Mouse (Mus musculus): Measurements from ENCODE around the gene Trim28. TPM values are rescaled to one million over a fixed set of nuclear protein-coding genes. Genes with fewer than 3 reads are reported as not detected.

The Trim28 gene
- polyA plus RNA-seq, 1 experiment from 2014 or later = 376 TPM

DNA sequence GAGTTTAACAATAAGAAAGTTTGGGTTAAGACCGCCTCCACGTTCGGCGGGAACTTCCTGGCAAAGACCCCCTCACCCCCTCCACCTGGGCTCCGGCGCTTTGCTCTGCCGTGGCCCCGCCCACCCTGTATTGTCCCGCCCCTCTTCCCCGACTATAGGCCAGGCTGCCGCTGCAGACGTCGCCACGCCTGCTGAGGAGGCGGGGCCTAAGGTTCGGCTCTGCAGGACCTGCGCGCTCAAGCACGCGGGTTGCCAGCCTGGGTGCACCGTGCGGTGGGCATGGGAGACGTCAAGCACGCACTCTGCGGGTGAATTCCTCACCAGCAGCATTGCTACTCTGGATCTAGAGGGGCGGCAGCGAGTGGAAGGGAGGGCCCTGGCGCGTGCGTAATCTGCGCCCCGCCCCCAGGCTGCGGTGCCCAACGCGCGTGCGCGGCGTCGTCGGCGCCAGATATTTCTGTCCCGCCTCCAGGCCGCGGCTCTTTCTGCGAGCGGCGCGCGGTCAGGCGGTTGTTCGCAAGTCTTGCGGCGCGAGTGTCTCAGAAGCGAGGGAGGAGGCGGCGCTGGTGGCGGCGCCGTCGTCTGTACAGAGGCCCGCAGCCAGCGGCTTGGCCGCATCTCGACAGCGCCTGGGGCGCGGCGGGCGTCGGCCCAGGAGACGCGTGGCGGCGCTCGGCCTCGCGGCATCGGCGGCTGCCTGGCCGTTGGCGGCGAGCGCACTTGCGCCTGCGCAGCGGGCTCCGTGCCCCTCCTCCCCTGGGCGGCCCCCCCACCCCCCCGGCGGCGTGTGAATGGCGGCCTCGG lies 25.2 kb downstream of the Trim28 start:
- peak overlapping the region; percentile 91 for H3K9ac ChIP-seq (replicated peaks)
- H3K4me2 ChIP-seq (replicated peaks) = peak overlapping the region; percentile 97
- ATAC-seq (ENCODE audit: low FRiP score, low read depth) = peak; percentile 86
- H3K27me3 ChIP-seq = no peaks in the 10 kb centered on the region
- H3K4me1 ChIP-seq = peaks cover 28% of the 10 kb centered on the region
- peak overlapping the region; percentile 98 for H3K27ac ChIP-seq (replicated peaks)
- no peaks in the 10 kb centered on the region for H3K9me3 ChIP-seq
- H3K4me3 ChIP-seq = peak overlapping the region; percentile 73
- WGBS = under 1% methylated on average over 83 of the region's 95 CpGs
- H3K36me3 ChIP-seq = peaks cover 37% of the 10 kb centered on the region

DNA sequence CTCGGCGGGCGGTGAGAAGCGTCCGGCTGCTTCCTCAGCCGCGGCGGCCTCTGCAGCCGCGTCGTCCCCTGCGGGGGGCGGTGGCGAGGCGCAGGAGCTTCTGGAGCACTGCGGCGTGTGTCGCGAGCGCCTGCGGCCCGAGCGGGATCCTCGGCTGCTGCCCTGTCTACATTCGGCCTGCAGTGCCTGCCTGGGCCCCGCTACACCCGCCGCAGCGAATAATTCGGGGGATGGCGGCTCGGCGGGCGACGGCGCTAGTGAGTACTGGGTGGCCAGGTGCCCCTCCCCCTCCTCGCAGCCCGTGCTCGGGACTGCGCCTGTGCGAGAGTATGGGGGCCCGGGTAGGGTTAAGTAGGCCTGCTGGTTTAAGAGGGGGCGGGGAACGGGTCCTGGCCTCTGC lies 25.9 kb downstream of the Trim28 start:
- peak; percentile 67 for ATAC-seq (ENCODE audit: low FRiP score, low read depth)
- Histone ChIP-seq H3K9ac (replicated peaks) (peak overlapping the region; percentile 91), H3K4me3 (peak overlapping the region; percentile 73), H3K4me2 (replicated peaks) (peak overlapping the region; percentile 97), H3K27me3 (no peaks in the 10 kb centered on the region), H3K27ac (replicated peaks) (peak overlapping the region; percentile 98), H3K4me1 (peaks cover 28% of the 10 kb centered on the region), H3K9me3 (no peaks in the 10 kb centered on the region), H3K36me3 (peaks cover 44% of the 10 kb centered on the region)
- under 1% methylated on average over 22 of the region's 44 CpGs for WGBS

DNA sequence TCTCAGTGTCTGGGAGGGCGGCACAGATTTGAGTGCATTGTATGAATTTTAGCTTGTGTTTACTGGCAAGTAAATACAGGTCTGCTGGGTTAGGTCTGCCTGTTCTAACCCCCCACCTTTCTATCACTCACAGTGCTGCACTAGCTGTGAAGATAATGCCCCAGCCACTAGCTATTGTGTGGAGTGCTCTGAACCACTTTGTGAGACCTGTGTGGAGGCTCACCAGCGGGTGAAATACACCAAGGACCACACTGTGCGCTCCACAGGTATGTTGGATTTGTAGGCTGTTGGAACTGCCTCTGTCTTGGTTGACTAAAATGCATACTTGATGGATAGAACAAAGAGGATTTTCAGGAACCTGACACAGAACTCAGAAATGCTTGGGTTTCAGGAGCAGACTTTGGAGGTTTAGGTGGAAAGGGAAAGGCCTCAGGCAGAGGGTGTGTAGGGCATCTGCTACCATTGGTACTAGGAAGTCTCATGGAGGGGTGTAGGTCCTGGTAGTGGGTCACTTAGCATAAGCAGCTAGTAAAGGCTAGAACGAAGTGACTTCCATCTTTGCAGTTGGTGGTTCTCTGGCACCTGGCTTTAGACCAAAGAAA lies 26.7 kb downstream of the Trim28 start:
- ATAC-seq (ENCODE audit: low FRiP score, low read depth) = no peak
- H3K36me3 ChIP-seq = peaks cover 52% of the 10 kb centered on the region
- H3K4me3 ChIP-seq = peak overlapping the region; percentile 73
- H3K9ac ChIP-seq (replicated peaks) = peak overlapping the region; percentile 91
- H3K9me3 ChIP-seq = no peaks in the 10 kb centered on the region
- peak overlapping the region; percentile 97 for H3K4me2 ChIP-seq (replicated peaks)
- H3K27ac ChIP-seq (replicated peaks) = peak overlapping the region; percentile 98; the same call in 1 of the 2 replicates
- 30% methylated on average over 4 of the region's 4 CpGs for WGBS
- H3K27me3 ChIP-seq = no peaks in the 10 kb centered on the region
- H3K4me1 ChIP-seq = peaks cover 28% of the 10 kb centered on the region

DNA sequence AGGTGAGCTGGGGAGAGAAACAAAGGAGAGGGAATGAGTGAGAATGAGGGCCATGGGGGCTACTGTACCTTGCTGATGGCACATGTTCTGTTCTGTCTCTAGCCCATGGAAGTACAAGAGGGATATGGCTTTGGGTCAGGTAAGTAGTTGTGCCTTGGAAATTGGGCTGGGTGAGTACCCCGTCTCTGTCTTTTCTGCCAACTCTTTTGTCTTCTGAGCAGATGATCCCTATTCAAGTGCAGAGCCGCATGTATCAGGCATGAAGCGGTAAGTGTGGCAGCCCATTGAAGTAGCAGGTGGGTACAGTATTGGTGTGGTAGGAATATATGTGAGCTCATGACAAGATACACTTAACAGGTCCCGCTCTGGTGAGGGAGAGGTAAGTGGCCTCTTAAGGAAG lies 30.1 kb downstream of the Trim28 start:
- 90% methylated on average over 4 of the region's 4 CpGs for WGBS
- H3K9ac ChIP-seq (replicated peaks) = no peak overlapping the region
- no peak for ATAC-seq (ENCODE audit: low FRiP score, low read depth)
- H3K4me1 ChIP-seq = peaks cover 27% of the 10 kb centered on the region
- H3K4me2 ChIP-seq (replicated peaks) = no peak overlapping the region
- H3K9me3 ChIP-seq = no peaks in the 10 kb centered on the region
- no peak overlapping the region for H3K27ac ChIP-seq (replicated peaks)
- H3K4me3 ChIP-seq = no peak overlapping the region
- H3K27me3 ChIP-seq = no peaks in the 10 kb centered on the region
- peaks cover 75% of the 10 kb centered on the region for H3K36me3 ChIP-seq

DNA sequence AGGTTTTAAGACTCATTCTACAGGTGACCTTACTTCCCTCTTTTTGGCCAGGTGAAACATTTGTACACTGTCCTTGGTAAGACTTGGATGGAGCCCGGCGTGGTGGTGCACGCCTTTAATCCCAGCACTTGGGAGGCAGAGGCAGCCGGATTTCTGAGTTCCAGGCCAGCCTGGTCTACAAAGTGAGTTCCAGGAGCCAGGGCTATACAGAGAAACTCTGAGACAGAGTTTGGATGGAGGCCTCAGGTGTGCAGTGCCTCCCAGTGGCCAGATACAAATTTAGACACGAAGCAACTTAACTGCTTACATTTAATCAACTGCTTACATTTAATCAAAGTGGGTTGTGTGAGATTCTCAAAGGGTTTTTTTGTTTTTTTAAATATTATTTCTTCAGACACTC lies 32.2 kb downstream of the Trim28 start:
- H3K36me3 ChIP-seq = peaks cover 81% of the 10 kb centered on the region
- no peaks in the 10 kb centered on the region for H3K9me3 ChIP-seq
- no peak overlapping the region for H3K4me3 ChIP-seq
- H3K4me2 ChIP-seq (replicated peaks) = no peak overlapping the region
- no peaks in the 10 kb centered on the region for H3K27me3 ChIP-seq
- H3K27ac ChIP-seq (replicated peaks) = no peak overlapping the region
- ATAC-seq (ENCODE audit: low FRiP score, low read depth) = no peak
- peaks cover 29% of the 10 kb centered on the region for H3K4me1 ChIP-seq
- H3K9ac ChIP-seq (replicated peaks) = no peak overlapping the region
- 76% methylated on average over 5 of the region's 5 CpGs for WGBS

DNA sequence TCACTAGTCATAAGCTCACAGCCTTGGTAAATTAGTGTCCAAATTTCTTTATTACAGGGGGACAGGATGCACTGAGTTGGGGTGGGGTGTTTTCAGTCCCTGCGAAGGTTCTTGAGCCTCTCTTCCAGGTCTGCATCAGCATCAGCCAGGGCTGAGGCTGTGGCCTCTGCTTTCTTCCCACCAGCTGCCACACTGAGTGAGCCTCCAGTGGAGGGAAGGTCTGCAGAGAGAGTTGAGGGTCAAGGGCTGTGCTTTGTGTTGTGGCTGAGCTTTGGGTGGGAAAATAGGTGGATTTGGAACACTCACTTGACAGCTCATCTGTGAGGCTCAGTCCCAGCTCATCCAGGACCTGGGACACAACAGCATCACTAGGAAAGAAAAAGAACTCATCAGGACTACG lies 33.1 kb downstream of the Trim28 start:
- ATAC-seq (ENCODE audit: low FRiP score, low read depth) = no peak
- Histone ChIP-seq H3K27me3 (no peaks in the 10 kb centered on the region), H3K9me3 (no peaks in the 10 kb centered on the region), H3K9ac (replicated peaks) (no peak overlapping the region), H3K36me3 (peaks cover 75% of the 10 kb centered on the region), H3K4me1 (peaks cover 29% of the 10 kb centered on the region), H3K27ac (replicated peaks) (no peak overlapping the region), H3K4me2 (replicated peaks) (no peak overlapping the region), H3K4me3 (no peak overlapping the region)
- WGBS = 86% methylated on average over 2 of the region's 2 CpGs

DNA sequence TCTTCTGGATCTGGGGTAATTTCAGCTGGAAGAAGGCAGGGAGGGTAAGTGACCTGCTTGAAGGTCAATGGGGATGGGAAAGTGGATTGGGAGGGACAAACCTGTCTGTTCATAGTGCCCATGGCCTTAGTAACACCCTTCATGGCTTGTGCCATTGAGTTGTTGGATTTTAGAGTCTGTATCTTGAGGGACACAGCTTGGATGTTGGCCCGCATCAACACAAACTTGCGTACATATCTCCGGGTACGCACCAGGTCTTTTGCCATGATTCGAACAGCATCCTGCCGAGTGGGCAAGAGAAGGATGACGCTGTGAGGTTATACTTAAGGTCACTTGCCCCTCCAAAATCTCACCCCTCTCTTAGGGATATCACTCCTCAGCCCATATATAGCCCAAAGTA lies 33.6 kb downstream of the Trim28 start:
- Histone ChIP-seq H3K9ac (replicated peaks) (no peak overlapping the region), H3K9me3 (no peaks in the 10 kb centered on the region), H3K4me3 (no peak overlapping the region), H3K27ac (replicated peaks) (no peak overlapping the region), H3K27me3 (no peaks in the 10 kb centered on the region), H3K4me1 (peaks cover 27% of the 10 kb centered on the region), H3K36me3 (peaks cover 70% of the 10 kb centered on the region), H3K4me2 (replicated peaks) (no peak overlapping the region)
- WGBS = 93% methylated on average over 7 of the region's 7 CpGs
- ATAC-seq (ENCODE audit: low FRiP score, low read depth) = no peak

DNA sequence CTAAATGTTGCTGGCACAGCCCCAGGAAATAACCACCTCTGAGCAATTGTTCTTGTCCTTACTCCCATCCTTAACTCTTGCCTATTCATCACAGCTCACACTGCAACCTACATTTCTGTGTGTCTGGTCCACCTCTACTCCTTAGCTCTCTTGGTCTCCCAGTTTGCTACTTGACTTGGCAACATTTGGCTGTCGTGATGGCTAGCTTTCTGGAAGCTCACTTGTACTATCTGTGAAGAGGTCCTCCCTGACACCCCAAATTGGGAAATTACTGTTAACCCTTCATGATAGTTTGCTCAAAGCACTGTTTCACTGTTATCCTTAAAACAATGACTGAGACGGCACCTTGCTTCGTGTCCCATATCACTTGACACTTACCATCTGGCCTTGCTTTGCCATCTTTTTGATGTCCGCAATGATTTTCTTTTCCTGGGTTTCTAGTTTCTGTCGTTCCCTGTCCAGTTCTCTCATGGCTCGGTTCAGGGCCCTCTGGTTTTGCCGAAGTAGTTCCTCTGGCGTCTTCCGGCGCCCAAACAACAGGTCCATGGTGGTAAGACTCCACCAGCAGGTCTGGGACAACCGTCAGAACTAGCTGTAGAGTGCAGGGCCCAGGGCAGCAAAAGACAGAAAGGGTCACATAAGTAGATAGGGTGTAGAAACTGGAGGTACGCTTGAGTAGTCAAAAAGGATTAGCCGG lies 34.7 kb downstream of the Trim28 start:
- Histone ChIP-seq H3K36me3 (peaks cover 59% of the 10 kb centered on the region), H3K27me3 (no peaks in the 10 kb centered on the region)
- ATAC-seq (ENCODE audit: low FRiP score, low read depth) = no peak

DNA sequence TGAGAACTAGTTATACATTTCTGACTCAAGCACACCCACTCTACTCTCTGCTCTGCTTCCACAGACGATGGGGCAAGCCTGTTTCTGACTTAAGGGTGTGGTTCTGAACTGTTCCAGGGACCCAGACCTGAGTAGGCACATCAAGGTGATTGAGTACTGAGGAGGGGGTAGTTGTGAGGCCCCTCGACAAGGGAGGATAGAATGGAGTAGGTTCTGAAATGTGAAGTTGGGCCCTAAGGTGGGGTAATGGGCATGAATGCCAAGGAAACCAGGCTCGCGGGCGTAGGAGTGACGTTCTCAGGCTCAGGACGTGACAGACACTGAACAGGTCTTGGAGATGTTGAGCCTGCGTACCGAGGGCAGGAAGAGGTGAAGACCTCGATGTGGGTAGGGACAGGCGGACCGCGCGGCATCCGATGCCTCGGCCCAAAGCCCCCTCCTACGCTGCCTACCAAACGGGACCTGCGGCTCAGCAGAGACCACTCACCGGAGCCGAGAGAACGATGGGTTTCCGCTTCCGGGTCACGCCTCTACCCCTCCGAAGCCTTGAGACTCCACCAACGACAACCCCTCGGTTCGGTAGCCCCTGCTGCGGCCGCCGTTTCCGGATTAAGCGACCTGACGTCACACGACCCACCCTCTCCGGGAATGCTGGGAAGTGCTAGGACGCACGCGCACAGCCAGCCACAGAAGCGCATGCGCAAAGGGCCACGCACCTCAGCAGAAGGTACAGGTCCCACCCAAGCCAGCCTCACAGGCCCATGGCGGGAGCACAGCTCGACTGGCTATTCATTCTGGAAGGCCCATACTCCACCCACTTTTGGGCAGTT lies 35.4 kb downstream of the Trim28 start, which contains the start of gene Chmp2a:
Chmp2a (minus strand) TSS at position 660 of the 830 bp plus-strand sequence.
- ATAC-seq (ENCODE audit: low FRiP score, low read depth) = peak; percentile 80
- peak within 1 kb of the TSS; percentile 55 for H3K4me3 ChIP-seq
- H3K27me3 ChIP-seq = no peaks in the 10 kb centered on the region
- no peaks in the 10 kb centered on the region for H3K9me3 ChIP-seq
- H3K4me1 ChIP-seq = peaks cover 37% of the 10 kb centered on the region
- H3K27ac ChIP-seq (replicated peaks) = peak within 1 kb of the TSS; percentile 90
- H3K9ac ChIP-seq (replicated peaks) = peak within 1 kb of the TSS; percentile 71
- peak within 1 kb of the TSS; percentile 78 for H3K4me2 ChIP-seq (replicated peaks)
- under 1% methylated on average over 45 of the region's 45 CpGs for WGBS
- peaks cover 51% of the 10 kb centered on the region for H3K36me3 ChIP-seq

More for the DNA sequence above, 34.7 kb downstream of the Trim28 start:
- peaks cover 29% of the 10 kb centered on the region for H3K4me1 ChIP-seq
- H3K9me3 ChIP-seq = no peaks in the 10 kb centered on the region
- H3K4me3 ChIP-seq = peak overlapping the region; percentile 55
- peak overlapping the region; percentile 78 for H3K4me2 ChIP-seq (replicated peaks)
- peak overlapping the region; percentile 90 for H3K27ac ChIP-seq (replicated peaks)
- peak overlapping the region; percentile 71 for H3K9ac ChIP-seq (replicated peaks)
- WGBS = 54% methylated on average over 13 of the region's 13 CpGs

DNA sequence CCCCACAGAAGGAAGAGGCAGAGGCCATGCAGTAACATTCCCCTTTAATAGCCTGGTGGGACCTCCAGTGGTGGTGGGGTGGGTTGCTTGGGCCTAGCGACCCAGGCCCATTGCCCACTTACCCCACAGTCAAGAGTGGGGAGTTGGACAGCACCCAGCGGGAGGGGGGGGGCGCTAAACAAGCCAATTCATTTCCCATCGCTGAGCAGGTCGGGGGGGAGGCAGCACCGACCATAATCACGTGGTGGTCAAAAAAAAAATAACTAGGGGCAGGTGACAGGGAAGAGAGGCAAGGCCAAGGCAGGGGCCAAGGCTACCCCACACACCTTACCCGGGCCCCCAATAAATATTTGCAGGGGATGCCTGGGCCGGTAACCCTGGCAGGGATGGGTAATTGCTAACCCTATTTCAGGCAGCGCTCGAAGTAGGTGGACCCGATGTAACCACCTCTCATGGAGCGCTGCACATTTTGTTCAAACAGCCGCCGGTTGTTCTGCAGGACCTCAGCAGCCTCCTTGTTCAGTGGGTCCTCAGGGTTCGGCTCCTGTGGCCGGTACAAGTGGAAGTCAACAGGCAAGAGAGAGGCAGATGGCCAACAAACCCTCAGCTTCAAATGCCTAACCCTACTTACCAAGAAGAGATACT lies 36.4 kb downstream of the Trim28 start:
- Histone ChIP-seq H3K36me3 (peaks cover 42% of the 10 kb centered on the region), H3K4me2 (replicated peaks) (peak overlapping the region; percentile 78), H3K9me3 (no peaks in the 10 kb centered on the region), H3K27ac (replicated peaks) (peak overlapping the region; percentile 90), H3K27me3 (no peaks in the 10 kb centered on the region), H3K4me3 (peak overlapping the region; percentile 55), H3K9ac (replicated peaks) (peak overlapping the region; percentile 71; the same call in 1 of the 2 replicates), H3K4me1 (peaks cover 38% of the 10 kb centered on the region)
- peak; percentile 0; the same call in 1 of the 2 replicates for ATAC-seq (ENCODE audit: low FRiP score, low read depth)
- 86% methylated on average over 17 of the region's 17 CpGs for WGBS

DNA sequence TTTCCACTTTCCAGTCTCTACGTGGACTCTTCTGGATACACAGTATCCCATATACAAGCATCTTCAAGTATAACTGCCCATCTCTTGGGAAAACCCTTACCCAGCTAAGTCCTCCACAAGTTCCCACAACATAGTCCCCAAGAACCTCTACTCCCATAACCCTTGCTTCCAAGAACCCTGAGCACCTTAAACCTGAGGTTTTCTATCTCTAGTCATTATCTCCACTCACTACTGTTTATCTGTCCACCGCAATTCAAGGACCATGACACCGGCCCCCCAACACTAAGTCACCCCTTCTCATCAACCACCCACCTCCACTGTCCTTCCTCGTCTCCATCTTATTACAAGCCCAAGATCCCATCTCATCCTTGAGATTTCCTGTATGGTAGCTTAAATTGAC lies 37.9 kb downstream of the Trim28 start:
- Histone ChIP-seq H3K9me3 (no peaks in the 10 kb centered on the region), H3K4me3 (peak overlapping the region; percentile 81), H3K27ac (replicated peaks) (0 out of 2 replicates have a peak overlapping the region, but pooled peaks have one; percentile 100), H3K27me3 (peaks cover 13% of the 10 kb centered on the region), H3K4me1 (peaks cover 38% of the 10 kb centered on the region), H3K9ac (replicated peaks) (peak overlapping the region; percentile 94), H3K4me2 (replicated peaks) (peak overlapping the region; percentile 79), H3K36me3 (peaks cover 27% of the 10 kb centered on the region)
- WGBS = 49% methylated on average over 4 of the region's 4 CpGs
- no peak for ATAC-seq (ENCODE audit: low FRiP score, low read depth)

All from midbrain, embryonic 12.5 days (tissue).